Mouse (Mus musculus) kidney, adult 2 months (tissue): ENCODE results near the gene Gpx1.

Source experiments
- CTCF ChIP-seq: fragments of 200-500 bp; conservative IDR thresholded peaks from 2 replicates; pipeline ENCODE4 v1.5.1; 2011; ENCODE audit warnings: low read depth, mild to moderate bottlenecking, control low read depth, low read length, moderate library complexity, mixed read lengths; ENCODE audit not compliant: insufficient read depth, insufficient read length
- POLR2A ChIP-seq: fragments of 200-500 bp; IDR thresholded peaks from one replicate; pipeline ENCODE4 v1.6.1; 2011; ENCODE audit warnings: low read depth, low read length, control low read depth

- TF ChIP-seq POLR2A: no peak
- no peak for TF ChIP-seq CTCF
Observed at GRCm38 (mm10) chr9:108344471-108344870, 5.8 kb downstream of the Gpx1 start.
